ENCODE assay signal across 15 mouse cellular contexts in genomic region chr2:10920686-10921485, GRCm38 (mm10).
DNase-seq lines count a peak whose midpoint lies in the region; ATAC-seq lines count a peak whose summit lies in the region.
"Had no signal": no experiment of that assay in that cellular context is flagged by ENCODE, and none has a peak within 500 bp of the region (broad histone marks: within the 10 kb centered on the region; RNA-seq: fewer than 3 reads in every experiment).

No protein-coding gene starts in this region.

- peak overlapping the region; percentile 41; the same call in 1 of the 2 replicates for H3K27ac ChIP-seq in neural tube, embryonic 15.5 days (replicated peaks)
- no peak overlapping the region for H3K27ac ChIP-seq in limb, embryonic 13.5 days
- H3K27ac ChIP-seq: heart, embryonic 13.5 days had no signal

- H3K27me3 ChIP-seq in neural tube, embryonic 15.5 days (replicated peaks), result no peaks in the 10 kb centered on the region
- H3K27me3 ChIP-seq in limb, embryonic 13.5 days, result 0 out of 2 replicates have a peak, but pooled peaks cover 3% of the 10 kb centered on the region
- H3K27me3 ChIP-seq: Patski had no signal

- H3K36me3 ChIP-seq in neural tube, embryonic 15.5 days, result no peaks in the 10 kb centered on the region
- H3K36me3 ChIP-seq in limb, embryonic 13.5 days, result no peaks in the 10 kb centered on the region
- H3K36me3 ChIP-seq: heart, embryonic 13.5 days had no signal

- 0 out of 2 replicates have a peak, but pooled peaks have one; percentile 29 for ATAC-seq in neural tube, embryonic 15.5 days (ENCODE audit: low FRiP score)
- no peak for ATAC-seq in limb, embryonic 13.5 days (ENCODE audit: low FRiP score, low read depth)
- ATAC-seq: Patski had no signal

- peak; percentile 72 for DNase-seq in heart, adult 11 months
- DNase-seq in heart, adult 8-10 months (ENCODE audit: low spot score), result no peak
- DNase-seq in neural tube, embryonic 10.5 days (ENCODE audit: extremely low spot score, low spot score), result no peak
- DNase-seq in spleen, postnatal 36 days (ENCODE audit: low spot score in 2 of 2), result no peak
- DNase-seq in cerebellum, adult 11-12 months, result no peak
- DNase-seq in natural killer cell, adult 2 months (ENCODE audit: low spot score in 2 of 2), result no peak
- DNase-seq: cerebellum, adult 9-10 months; gastrocnemius, postnatal 25 days; kidney, adult 9 months; lung, adult 2 months; thymus, postnatal 25 days had no signal

- 0 out of 2 replicates have a peak overlapping the region, but pooled peaks have one; percentile 10 for H3K9ac ChIP-seq in neural tube, embryonic 15.5 days (replicated peaks)
- H3K9ac ChIP-seq in limb, embryonic 13.5 days, result no peak overlapping the region
- H3K9ac ChIP-seq: heart, embryonic 13.5 days had no signal

- H3K9me3 ChIP-seq in neural tube, embryonic 15.5 days (replicated peaks), result no peaks in the 10 kb centered on the region
- no peaks in the 10 kb centered on the region for H3K9me3 ChIP-seq in limb, embryonic 13.5 days
- H3K9me3 ChIP-seq: heart, embryonic 13.5 days had no signal

- H3K4me3 ChIP-seq in neural tube, embryonic 15.5 days (replicated peaks), result no peak overlapping the region
- H3K4me3 ChIP-seq in limb, embryonic 13.5 days, result no peak overlapping the region
- H3K4me3 ChIP-seq: heart, embryonic 13.5 days had no signal

- H3K4me2 ChIP-seq in neural tube, embryonic 15.5 days, result peak overlapping the region; percentile 40
- H3K4me2 ChIP-seq in limb, embryonic 13.5 days (replicated peaks), result peak overlapping the region; percentile 38
- H3K4me2 ChIP-seq: heart, embryonic 13.5 days had no signal

- WGBS in neural tube, embryonic 15.5 days, result 54% methylated on average over 8 of the region's 8 CpGs
- 55% methylated on average over 8 of the region's 8 CpGs for WGBS in limb, embryonic 13.5 days

- H3K4me1 ChIP-seq in neural tube, embryonic 15.5 days, result peaks cover 14% of the 10 kb centered on the region
- H3K4me1 ChIP-seq in limb, embryonic 13.5 days, result peaks cover 9% of the 10 kb centered on the region; the same call in 1 of the 2 replicates
- H3K4me1 ChIP-seq: heart, embryonic 13.5 days had no signal
